Mouse (Mus musculus) thymus, postnatal 36 days (tissue): ENCODE measurements around the gene E130218I03Rik.
A peak's percentile ranks its signal among the peaks of the same experiment; 100 is the strongest.

ENCODE experiments used
- DNase-seq, 2 experiments: peaks; one replicate each; pipeline ENCODE4 v3.0.0; 2022; ENCODE audit warnings: mixed read lengths in 2 of 2

Gene E130218I03Rik

DNA sequence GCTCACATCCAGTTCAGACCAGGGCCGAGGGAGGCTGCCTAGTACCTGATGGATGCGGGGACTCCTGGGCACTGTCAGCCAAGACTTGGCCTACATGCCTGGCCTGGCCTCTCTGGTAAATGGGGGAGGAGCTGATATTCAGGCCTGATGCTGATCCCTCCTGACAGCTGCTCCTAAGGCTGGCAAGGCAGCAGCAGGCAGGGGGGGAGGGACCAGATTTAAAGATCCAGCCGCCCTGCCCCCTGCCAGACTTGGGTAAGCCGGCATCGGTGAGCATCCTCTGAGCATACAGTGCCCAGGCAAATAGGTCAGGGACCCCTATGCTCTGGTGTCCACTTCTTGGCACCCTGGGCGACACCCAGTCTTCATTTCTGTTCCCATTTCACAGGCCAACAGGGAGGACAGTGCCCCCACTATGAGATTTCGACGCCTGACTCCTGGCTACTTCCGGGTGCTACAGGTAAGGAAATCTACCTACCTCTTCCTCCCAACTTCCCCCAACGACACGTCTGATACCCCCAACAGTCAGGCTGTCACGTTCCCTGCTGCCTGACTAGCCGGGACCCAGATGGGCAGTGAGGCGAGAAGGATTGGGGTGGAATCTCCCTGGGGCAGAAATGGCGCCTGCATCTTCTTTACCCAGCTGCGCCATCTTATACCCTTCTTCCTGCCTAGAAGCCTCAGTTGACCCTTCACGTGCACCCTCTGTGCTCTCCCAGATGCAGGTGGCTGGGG, at the start of gene E130218I03Rik:
Gene E130218I03Rik, plus strand, starts transcription at position 147 of the 735 bp plus-strand sequence.
- no peak for DNase-seq

- DNase-seq, result no peak
These were observed 44.1 kb upstream of the E130218I03Rik start for GRCm38 (mm10) chr4:134199371-134199770.

GRCm38 (mm10) chr4:134202904-134203303, 40.6 kb upstream of the E130218I03Rik start, which contains the start of gene Gm7534:
TSS of gene Gm7534 (minus strand) at chr4:134203004.
- DNase-seq, result no peak

- no peak for DNase-seq
These were observed 40.0 kb upstream of the E130218I03Rik start for GRCm38 (mm10) chr4:134203340-134203896.

DNA sequence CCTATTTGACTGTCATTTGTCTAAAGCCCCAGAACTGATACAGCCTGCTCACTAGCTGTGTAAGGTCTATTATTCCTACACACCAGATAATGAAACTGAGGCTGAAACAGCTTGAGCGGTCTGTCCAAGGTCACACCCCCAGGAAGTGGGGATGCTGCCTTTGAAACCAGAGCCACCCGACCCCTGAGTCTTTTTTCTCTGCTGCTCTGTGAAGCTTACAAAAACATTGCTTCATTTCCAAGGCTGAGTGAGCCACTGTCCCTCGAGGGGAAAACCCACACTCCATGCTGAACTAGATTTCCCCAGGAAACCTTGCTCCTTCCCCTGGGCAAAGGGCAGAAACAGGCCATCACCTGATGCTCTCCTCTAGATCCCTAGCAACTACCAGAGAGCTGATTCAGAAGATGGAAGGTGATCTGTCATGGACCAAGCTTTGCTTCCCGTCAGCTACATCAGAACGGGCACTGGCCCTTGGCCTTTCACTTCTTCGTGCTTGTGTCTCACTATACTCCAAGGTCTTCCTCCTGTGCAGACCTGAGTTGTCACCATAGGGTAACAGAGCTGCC, 36.9 kb upstream of the E130218I03Rik start:
- DNase-seq, result no peak

- DNase-seq, result no peak
These were observed 20.5 kb upstream of the E130218I03Rik start for GRCm38 (mm10) chr4:134222793-134223600.

DNA sequence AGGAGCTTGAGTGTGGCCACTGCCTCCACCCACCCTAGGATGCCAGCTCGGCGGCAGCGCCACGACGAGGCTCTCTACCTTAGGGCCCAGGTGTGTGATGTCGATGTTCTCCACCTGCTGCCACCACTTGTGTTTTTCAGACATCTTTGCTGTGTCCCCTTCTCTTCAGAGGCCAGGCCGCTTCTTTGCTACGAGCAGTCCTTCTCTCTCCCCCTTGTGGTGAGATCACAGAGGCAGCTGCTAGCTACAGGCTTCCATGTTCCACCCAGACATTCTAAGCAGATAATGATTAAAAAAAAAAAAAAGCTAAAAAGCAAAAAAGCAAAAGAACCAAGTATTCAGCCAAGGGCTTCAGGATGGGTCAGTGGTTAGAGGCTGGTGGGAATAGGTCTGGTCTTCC, 16.3 kb upstream of the E130218I03Rik start, which contains the start of gene Catsper4:
Gene Catsper4, minus strand, starts transcription at position 190 of the 400 bp plus-strand sequence.
- no peak for DNase-seq

DNA sequence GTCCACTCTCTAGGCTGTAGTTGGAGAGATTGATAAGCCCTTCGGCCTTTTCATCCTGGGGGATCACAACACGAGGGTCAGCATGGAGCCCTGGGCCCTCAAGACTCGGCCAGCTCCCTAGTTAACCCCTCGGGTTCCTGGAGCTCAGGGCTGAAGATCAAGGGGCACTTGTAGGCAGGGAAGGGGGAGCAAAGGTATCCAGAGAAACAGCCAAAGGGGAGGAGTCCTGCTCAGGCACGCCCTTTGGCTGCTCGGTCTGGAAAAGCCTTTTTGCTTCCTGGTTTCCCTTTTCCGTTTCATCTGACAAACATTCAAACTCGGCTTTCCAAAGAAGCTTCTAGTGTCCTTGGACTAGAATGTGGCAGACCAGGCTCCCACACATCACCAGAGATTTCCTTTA, 13.0 kb upstream of the E130218I03Rik start:
- DNase-seq, result no peak

DNA sequence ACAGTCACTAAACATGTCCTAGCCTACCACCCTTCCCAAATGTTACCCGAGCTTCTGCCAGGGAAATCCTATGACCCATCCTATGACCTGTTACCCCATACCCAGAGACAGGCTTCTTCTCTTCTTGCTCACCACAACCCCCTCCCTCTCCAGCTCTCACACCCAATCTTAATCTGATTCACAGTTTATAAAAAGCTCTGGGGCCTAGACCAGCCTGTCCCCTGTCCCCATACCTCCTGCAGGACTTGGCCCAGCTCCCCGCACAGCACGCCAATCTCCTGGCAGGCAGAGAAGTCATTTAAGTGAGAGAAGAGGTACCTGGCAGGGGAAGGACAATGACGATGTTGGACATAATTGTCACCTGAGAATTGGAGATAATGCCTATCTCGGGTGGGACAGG, 8.6 kb upstream of the E130218I03Rik start:
- DNase-seq, result no peak

DNA sequence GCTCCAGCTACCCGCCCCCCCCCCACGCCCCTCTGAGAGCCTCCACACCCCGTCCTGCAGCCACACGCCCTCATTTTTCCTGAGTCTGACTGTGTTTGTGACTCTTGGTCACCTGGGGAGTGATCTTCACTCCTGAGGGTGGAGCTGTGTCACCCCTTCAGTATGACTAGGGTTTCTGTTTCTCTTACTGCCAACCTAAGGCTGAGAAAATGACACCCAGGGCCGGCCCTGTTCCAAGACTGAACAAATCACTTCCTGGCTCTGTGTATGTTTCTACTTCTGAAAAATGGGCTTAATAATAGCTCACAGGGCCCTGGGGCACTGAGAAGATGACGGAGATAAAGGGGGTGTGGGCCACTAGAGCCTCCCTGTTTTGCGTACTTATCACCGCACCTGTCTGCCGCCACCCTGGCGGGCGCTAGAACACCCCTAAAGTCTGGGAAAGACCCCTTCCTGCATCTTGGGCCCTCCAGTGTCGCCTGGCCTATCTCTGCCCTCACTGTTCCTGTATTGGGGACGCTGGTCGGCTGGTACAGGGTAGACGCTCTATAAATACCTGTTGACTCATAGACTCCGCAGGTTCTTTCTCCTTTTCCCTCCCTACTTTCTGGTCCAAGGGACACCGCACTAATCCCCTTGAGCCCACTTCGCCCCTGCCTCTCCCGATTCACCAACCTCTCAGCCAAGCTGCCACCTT, 5.7 kb upstream of the E130218I03Rik start:
- no peak for DNase-seq

DNA sequence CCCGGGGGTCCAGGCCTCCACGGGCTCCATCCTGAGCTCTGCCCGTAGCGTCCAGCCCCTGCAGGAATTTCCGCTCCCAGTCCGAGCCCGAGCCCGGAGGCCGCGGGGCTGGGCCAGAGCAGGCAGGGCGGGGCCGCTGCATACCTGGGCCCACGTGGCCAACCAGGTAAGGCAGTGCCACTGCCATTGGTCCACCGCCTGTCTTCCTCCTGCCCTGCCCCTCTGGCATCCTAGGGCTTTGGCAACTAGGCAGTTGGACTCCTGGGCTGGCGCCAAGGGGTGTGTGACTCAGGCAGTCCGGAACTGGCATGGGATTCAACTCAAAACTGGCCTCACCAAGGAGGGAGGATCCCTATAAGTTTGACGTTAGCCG, 5.2 kb upstream of the E130218I03Rik start, which contains the start of gene Cnksr1:
Gene Cnksr1, minus strand, starts transcription at position 121 of the 373 bp plus-strand sequence.
- no peak for DNase-seq

DNA sequence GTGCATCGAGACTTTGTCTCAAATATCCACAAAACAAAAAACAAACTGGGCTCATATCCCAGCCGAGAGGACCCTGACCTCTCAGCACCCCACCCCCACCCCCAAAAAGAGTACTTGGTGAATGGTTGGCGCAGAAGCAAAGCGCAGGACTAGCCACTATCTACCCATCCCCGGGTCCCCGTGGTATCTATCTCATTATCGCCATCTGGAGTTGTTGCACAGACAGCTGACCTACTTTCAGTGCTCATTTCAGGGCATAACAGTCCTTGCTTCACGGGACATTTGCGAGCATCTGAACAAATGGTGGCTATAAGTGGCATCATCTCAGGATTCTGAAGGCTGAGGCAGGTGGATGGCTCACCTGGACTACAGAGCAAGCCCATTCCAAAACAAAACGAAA, 4.8 kb upstream of the E130218I03Rik start:
- no peak for DNase-seq

- peak; percentile 95 to 97 for DNase-seq
These were observed 1.8 kb downstream of the E130218I03Rik start, which contains the start of gene Zfp593 for GRCm38 (mm10) chr4:134245148-134245843. TSS of gene Zfp593 (minus strand) at chr4:134245592.

GRCm38 (mm10) chr4:134246256-134246655, 2.8 kb downstream of the E130218I03Rik start:
- no peak for DNase-seq

DNA sequence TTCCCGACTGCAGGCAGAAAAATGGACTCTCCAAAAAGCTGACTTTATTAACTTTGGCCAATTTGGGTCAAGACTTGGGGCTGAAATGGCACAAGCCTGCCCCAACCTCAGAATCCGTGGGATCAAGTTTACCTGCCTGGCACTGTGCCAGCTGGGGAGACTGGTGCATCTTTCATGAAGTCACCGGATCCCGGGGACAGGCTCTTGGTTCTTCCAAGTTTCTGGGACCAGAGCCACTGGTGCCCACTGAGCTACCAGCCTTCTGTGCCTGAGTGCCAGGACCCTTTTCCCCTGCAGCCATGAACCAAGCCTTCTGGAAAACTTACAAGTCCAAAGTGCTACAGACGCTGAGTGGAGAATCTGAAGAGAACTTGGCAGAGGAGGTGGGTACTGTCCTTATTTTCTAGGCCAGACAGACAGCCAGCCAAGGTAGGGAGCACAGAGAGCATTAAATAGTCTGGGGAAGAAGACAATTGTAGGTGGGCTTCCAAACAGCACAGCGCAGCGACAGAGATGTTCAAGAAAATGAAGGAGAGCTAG, 3.3 kb downstream of the E130218I03Rik start, which contains the start of gene Gm30191:
Gene Gm30191, plus strand, starts transcription at position 217 of the 540 bp plus-strand sequence.
- DNase-seq, result no peak

DNA sequence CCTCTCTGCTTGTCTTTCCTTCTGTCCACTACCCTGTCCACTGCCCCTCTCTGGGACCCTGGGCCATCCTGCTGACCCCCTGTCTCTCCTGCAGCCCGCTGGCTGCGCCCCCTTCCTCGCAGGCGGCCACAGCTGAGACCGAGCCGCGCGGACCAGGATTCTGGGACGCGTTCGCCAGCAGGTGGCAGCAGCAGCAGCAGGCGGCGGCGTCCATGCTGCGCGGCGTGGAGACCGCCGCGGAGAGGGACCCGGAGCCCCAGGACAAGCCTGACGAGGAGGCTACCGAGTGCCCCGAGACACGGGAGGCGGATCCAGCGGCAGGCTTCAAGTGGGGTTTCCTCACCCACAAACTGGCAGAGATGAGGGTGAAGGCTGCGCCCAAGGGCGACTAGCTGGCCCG, 6.2 kb downstream of the E130218I03Rik start:
- peak; percentile 71 for DNase-seq

DNA sequence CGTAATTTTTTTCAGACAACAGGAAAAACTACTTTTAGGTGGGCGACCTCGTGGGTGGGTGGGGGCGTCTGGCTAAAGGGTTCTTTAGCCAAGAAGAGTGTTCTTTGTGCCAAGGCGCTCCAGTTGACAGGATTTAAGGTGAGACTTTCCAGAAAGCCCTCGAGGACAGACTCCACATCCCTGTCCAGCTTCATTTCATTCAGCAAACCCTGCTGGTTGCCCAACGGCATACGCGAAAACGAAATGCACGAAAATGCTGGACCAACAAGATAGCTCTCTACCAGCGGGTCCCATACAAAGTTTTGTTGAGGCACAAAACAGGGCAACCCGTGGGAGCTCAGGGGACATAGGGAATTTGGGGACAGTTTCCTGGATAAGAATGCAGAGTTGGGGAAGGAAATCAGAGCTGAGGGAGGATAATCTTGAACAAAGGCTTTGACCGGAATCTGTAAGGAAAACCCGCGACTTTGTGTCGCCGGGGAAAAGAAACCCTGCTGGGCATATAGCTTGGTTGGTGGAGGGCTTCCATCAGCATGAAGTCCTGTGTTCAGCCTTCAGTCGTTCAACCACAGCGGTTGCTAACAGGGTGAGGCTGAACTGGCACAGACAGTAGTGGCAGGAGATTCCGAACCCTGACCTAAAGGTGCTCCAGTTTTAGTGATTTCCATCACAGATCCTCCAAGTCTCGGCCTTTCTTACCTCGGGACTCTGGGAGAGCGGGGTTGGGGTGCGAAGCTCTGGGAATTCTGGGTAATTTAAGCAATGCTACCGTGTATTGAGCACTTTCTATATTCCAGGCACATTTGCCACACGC, 6.9 kb downstream of the E130218I03Rik start:
- no peak for DNase-seq

DNA sequence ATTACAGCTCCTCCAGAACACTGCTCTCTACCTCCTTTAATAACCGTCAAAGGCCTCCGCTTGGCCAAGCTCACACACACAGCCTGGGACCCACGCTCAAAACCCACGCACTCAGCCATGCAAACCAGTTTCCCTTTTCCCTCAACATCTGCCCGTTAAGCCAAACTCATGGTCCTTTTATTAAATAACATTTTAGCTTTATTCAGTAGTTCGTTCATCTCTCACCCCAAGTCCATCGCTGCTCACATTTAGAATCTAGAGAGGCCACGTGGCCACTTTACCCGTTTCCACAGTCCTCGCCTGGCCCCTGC, 7.4 kb downstream of the E130218I03Rik start:
- DNase-seq, result no peak

GRCm38 (mm10) chr4:134251241-134252130, 8.0 kb downstream of the E130218I03Rik start:
- DNase-seq, result peak; percentile 37 to 52
